Mouse (Mus musculus): Measurements from ENCODE around the gene AW011738. TPM values are rescaled to one million over a fixed set of nuclear protein-coding genes. Genes with fewer than 3 reads are reported as not detected.

Gene AW011738
- polyA plus RNA-seq, 1 experiment, result 5.4 TPM

- DNase-seq (ENCODE audit: extremely low spot score in 1 of 2, low spot score in 1 of 2), result no peak
Observed at GRCm38 (mm10) chr4:156197131-156197828, 5.8 kb upstream of the AW011738 start, which contains the start of gene Agrn. Gene Agrn (minus strand): TSS chr4:156197488.

GRCm38 (mm10) chr4:156197829-156198205, 5.3 kb upstream of the AW011738 start:
- DNase-seq (ENCODE audit: extremely low spot score in 1 of 2, low spot score in 1 of 2), result peak; percentile 74 to 75

- DNase-seq (ENCODE audit: extremely low spot score in 1 of 2, low spot score in 1 of 2), result no peak
Observed at GRCm38 (mm10) chr4:156200623-156201475, 2.3 kb upstream of the AW011738 start, which contains the start of gene Isg15. Gene Isg15 (minus strand): TSS chr4:156200818.

GRCm38 (mm10) chr4:156202462-156202893, 626 bp upstream of the AW011738 start:
- DNase-seq (ENCODE audit: extremely low spot score in 1 of 2, low spot score in 1 of 2), result no peak

GRCm38 (mm10) chr4:156203413-156204131, 468 bp downstream of the AW011738 start:
- DNase-seq (ENCODE audit: extremely low spot score in 1 of 2, low spot score in 1 of 2), result no peak

- no peak for DNase-seq (ENCODE audit: extremely low spot score in 1 of 2, low spot score in 1 of 2)
Observed at GRCm38 (mm10) chr4:156208872-156209271, 5.8 kb downstream of the AW011738 start.

GRCm38 (mm10) chr4:156209963-156210635, 7.0 kb downstream of the AW011738 start:
- no peak for DNase-seq (ENCODE audit: extremely low spot score in 1 of 2, low spot score in 1 of 2)

GRCm38 (mm10) chr4:156213134-156213533, 10.0 kb downstream of the AW011738 start:
- no peak for DNase-seq (ENCODE audit: extremely low spot score in 1 of 2, low spot score in 1 of 2)

GRCm38 (mm10) chr4:156215649-156216048, 12.5 kb downstream of the AW011738 start, which contains the start of gene Perm1:
Gene Perm1 (plus strand): TSS chr4:156215868.
- no peak for DNase-seq (ENCODE audit: extremely low spot score in 1 of 2, low spot score in 1 of 2)

- DNase-seq (ENCODE audit: extremely low spot score in 1 of 2, low spot score in 1 of 2), result no peak
Observed at GRCm38 (mm10) chr4:156216196-156216595, 13.1 kb downstream of the AW011738 start.

- DNase-seq (ENCODE audit: extremely low spot score in 1 of 2, low spot score in 1 of 2), result no peak
Observed at GRCm38 (mm10) chr4:156217022-156217669, 14.0 kb downstream of the AW011738 start.

- no peak for DNase-seq (ENCODE audit: extremely low spot score in 1 of 2, low spot score in 1 of 2)
Observed at GRCm38 (mm10) chr4:156217838-156218237, 14.7 kb downstream of the AW011738 start.

GRCm38 (mm10) chr4:156219936-156220335, 16.8 kb downstream of the AW011738 start:
- DNase-seq (ENCODE audit: extremely low spot score in 1 of 2, low spot score in 1 of 2), result no peak

GRCm38 (mm10) chr4:156224276-156224675, 21.2 kb downstream of the AW011738 start:
- no peak for DNase-seq (ENCODE audit: extremely low spot score in 1 of 2, low spot score in 1 of 2)

GRCm38 (mm10) chr4:156227752-156228392, 24.8 kb downstream of the AW011738 start:
- no peak for DNase-seq (ENCODE audit: extremely low spot score in 1 of 2, low spot score in 1 of 2)

- DNase-seq (ENCODE audit: extremely low spot score in 1 of 2, low spot score in 1 of 2), result peak in 1 of 2 experiments; percentile 72
Observed at GRCm38 (mm10) chr4:156228393-156229024, 25.4 kb downstream of the AW011738 start.

- no peak for DNase-seq (ENCODE audit: extremely low spot score in 1 of 2, low spot score in 1 of 2)
Observed at GRCm38 (mm10) chr4:156234021-156234501, 31.0 kb downstream of the AW011738 start.

GRCm38 (mm10) chr4:156234701-156235213, 31.7 kb downstream of the AW011738 start, which contains the start of gene Plekhn1:
Gene Plekhn1 (minus strand): TSS chr4:156234857.
- DNase-seq (ENCODE audit: extremely low spot score in 1 of 2, low spot score in 1 of 2), result peak in 1 of 2 experiments; percentile 72
